Mouse (Mus musculus) layer of hippocampus, adult 9-11 months (tissue): ENCODE results near the gene Wdr31.

Experiments
- DNase-seq: peaks from one replicate; pipeline ENCODE4 v3.0.0; 2022

Gene Wdr31

DNA sequence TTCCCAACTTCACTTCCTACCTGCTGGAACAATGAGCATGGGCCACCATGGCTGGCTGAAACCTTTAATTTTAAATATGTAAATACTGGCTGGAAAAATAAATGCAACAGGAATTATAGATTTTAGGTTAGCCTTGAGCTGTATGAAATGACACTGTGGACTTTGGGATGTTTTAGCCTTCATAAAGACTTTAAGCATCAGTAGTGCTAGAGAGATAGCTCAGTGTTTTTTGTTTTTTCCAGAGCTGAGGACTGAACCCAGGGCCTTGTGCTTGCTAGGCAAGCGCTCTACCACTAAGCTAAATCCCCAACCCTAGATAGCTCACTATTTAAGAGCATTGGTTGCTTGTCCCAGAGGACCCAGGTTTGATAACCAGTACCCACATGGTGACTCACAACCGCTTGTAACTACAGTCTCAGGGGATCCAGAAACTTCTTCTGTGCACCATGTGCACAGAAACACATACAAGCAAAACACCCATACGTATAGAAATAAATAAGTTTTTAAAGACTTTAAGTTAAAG lies 33.4 kb downstream of the Wdr31 start:
- no peak for DNase-seq

DNA sequence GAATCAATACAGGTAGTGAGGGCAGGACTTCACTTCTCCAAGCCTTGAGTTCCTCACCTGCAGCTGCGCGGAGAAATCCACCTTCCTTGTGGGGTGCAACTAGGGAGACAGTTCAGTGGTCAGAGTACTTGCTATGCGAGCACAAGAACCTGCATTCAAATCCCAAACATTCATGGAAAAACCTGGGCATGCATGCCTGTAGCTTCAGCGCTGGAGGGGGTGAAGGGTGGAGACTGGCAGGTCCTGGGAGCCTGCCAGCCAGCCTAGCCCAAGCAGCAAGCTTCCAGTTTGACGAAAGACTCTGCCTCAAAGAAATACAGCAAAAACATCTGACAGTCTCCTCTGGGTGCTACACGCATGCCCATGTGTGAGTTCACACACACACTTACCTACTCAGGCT lies 35.6 kb downstream of the Wdr31 start, which contains the start of gene Rnf183:
Rnf183 (minus strand) TSS at position 172 of the 400 bp plus-strand sequence.
- DNase-seq: no peak

DNA sequence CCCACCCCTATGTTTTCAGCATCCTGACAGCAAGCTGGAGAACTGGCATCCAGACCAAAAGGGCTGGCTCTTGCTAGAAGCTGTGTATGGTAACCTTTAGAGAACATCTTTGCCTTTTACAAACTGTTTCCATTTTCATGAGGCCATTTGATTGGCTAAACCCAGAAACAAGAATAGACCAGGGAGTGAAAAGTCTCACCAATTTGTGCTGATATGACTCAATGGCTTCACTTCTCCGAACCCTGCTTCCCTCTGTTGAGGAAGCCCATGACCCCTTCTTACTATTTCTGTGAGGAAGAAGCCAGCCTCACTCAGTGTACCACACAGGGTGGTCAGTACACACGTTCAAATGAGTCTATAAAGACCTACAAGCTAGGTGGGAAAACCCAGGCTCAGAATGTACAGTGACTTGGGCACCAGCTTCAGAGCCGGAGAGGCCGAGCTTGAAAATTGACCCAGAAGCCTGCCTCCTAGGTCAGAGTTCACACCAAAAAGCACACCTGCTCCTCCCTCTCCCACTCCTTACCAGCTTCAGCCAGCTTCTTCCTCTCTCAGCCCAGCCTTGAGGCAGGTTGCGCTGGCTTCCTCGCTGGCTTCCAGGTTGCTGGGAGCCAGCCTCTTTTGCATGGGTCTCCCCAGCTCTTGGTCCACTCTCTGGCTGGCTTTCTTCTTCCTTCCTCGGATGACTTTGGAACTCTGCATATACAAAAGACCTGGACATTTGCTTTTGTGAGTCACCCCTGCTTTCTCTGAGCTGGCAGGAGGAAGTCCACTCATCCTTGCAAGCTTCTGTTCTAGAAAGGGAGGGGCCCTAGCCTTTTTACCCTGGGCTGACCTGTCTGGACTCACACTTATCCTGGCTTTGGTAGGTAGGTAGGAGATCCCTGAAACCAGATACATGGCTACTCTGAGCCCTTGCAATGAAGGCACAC lies 36.5 kb downstream of the Wdr31 start:
- DNase-seq: no peak

DNA sequence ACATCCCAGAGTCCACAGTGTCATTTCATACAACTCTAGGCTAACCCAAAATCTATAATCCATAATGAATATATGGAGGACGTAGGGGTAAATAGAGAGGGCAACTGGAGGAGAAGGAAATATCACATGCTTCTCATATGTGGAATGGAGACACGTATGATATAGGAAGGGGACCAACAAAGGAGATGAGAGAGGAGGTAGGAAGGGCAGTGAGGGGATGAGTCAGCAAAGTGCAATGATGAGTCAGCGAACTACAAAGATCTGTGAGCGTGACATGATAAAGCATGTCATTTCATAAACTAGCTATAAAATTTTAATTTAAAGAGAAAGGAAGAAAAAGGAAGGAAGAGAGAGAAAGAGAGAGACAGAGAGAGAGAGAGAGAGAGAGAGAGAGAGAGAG lies 39.2 kb downstream of the Wdr31 start:
- no peak for DNase-seq

DNA sequence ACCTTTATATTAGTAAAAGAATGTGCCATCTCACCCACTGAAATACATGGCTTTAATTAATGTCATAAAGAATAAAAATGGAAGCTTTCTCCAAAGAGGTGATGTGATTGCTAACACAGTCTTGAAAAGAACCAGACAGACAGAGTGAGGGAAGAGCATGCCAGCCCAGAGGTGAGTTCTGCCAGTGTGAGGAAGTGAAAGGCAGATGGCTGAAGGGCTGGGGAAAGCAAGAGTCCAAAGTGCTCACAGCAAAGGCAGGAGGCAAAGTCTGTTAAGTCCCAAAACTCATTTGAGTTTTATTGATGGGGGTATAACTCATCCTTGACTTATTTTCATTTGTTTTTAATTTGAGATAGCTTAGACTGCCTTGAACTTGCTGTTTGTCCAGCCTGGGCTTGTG lies 40.0 kb downstream of the Wdr31 start:
- no peak for DNase-seq

DNA sequence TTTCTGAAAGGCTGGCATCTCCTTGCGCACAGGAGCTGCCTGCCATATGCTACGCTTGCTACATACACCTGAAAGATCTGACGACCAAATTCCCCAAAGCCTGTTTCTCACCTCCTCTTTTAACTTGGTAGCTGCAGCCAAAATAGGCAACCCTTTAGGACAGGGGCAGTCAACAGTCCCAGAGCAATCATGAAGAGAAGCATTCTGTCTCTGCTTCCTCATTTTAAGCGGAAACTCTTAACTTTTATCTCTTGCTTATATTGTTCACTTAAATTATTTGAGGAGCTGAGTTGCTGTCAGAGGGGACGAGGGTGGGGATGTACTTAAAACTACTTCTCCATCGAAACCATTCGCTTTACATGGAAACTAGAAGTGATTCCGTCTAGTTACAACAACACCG lies 41.1 kb downstream of the Wdr31 start:
- no peak for DNase-seq

DNA sequence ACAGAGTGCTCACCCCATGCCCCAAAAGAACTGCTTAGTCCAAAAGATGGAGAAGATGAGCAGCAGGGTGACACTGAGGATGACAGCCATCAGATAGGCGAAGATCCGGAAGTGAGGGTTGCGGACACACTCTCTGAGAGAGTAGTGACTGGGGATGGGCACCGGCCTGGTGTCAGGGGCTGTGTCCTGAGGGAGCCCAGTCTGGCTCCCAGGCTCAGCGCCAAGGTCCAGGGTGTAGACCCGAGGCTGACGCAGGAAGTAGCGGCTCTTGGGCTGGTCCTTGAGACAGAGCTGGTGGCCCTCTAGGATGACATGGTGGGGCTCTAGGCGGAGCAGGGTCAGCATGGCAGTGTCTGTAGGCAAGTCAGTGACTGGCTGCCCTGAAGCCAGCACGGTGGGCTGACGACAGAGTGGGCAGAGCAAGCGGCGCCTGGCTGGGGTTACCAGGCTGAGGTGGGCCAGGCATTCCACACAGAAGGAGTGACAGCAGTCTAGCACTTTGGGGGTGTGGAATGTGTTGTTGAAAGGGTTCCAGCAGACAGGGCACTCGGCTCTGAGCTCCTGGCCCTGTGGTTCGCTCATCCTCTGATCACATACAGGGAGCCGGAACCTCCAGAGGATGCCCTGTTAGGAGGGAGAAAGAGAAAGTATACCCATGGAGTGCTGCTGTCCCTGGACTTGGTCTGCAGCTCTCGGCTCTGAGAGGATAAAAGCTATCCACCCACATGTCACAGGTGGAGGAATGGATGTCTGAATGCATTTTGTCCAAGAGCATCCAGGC lies 42.5 kb downstream of the Wdr31 start:
- no peak for DNase-seq

DNA sequence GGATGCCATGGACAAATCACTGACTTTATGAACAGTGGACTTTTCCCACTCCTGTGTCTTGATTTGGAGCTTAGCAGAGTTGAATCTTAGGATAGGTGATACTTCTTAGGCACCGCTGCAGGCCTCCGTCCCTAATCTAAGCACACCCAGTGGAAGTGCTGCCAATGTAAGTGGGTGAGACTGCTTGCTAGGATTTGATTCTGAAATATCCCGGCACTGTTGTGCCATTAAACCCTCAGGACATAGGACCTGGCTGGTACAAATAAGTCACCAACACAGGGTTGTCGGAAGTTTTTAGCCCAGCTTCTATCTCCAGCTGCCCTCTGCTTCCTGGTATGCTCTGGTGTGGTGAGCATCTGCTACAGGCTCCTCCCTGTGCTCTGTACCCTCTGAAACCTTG lies 44.8 kb downstream of the Wdr31 start:
- no peak for DNase-seq

DNA sequence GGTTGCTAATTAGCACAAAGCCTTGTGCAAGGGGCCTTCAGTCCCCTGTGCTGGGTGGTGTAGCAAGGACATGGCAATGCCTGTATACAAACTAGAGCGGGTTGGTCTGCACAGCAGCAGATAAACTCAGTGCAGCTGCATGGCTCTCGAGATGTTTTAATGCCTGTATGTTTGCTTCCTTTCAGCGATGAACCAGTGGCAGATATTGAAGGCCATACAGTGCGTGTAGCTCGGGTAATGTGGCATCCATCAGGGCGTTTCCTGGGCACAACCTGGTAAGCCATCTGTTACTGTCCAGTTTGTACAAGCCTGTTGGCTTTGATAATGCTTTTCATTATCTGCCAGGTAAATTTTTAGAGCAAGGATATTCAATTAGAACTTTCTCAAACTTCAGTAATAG lies 51.6 kb downstream of the Wdr31 start:
- no peak for DNase-seq

DNA sequence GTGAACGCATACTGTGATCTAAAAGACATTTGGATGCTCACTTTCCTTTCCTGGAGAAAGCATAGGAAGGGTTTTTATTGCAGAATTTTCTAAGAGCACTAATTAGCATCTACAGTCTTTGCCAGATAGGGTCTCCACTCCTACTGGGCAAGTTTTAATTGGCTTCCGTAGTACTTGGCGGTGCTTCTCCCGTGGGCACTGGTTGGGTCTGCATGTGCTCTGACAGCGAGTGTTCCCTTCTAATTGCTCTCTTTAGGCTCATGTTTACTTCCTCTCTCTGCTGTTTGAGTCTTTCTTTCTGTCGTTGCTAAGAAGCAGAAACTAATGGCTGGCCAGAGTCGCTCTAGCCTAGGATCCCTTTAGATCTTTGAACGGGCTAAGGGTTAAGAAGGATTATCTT lies 52.2 kb downstream of the Wdr31 start:
- peak; percentile 45 for DNase-seq

DNA sequence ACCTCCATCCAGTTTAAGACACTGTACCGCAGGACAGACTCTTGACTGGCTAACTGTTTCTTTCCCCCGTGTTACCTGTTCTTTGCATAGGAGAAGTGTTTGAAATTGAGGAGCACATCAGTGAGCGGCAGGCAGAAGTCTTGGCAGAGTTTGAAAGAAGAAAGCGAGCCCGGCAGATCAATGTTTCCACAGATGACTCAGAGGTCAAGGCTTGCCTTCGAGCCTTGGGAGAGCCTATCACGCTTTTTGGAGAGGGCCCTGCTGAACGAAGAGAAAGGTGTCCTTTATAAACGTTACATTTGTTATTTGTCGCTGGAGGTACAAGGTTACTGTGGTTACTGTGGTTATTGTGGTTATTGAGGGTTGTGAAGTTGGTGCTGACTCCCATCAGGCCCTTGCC lies 59.1 kb downstream of the Wdr31 start:
- no peak for DNase-seq

DNA sequence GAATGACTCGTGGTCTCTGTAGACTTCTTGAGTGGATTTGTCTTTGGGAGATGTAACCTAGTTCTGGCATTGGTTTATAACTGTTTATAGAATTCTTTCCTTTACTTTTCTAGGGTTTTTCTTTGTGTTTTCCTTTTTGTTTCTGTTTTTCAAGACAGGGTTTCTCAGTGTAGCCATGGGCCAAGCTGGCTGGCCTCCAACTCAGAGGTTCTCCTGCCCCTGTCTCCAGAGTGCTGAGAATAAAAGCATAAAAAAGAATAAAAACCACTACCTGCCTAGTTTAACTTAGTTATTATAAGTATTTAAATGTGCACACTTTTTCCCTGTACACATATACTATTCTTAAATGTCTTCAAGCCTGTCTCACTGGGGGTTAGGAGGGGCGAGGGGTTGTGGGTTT lies 60.4 kb downstream of the Wdr31 start:
- no peak for DNase-seq

DNA sequence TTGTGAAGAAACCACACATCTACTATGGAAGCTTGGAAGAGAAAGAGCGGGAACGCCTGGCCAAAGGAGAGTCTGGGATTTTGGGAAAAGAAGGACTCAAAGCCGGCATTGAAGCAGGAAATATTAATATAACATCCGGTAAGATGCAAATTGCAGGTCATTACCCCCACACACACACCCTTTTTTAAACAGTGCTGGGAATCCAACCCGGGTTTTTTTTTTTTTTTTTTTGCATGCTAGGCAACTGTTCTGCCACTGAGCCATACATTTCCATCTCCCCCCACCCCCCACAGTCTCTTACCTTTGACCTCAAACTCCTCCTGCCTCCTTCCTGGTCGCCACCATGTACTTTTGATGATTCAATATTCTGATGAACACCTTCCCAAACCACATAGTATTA lies 61.1 kb downstream of the Wdr31 start:
- no peak for DNase-seq

DNA sequence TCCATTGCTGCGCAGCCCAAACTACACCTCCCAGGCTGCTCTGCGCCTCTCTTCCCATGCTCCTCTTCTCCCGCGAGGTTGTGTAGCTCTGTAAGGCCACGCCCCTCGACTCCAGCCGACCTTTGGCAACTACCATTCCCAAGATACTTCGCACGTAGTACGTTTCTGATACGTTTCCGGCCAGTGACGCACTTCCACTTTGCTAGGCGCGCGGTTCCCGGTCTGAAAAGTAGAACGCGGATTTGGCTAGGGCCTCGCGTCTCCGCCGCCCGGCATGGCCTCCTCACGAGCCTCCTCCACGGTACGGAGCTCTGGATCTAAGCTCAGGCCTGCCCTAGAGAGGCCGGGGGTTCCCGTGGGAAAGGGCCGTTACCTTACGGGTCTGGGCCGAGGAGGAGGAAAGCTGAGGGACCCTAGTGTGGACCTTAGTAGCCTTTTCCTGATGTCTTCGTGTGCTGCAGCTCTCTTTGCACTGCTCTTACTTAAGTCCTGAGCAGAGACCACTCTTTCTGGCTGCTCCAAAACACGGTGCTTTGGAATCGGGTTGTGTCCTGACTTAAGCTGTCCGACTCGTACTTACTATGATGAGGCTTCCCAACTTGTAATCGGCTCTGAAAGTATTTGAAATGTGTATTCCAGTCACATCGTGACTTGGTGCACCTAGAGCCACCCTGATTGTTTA lies 62.0 kb downstream of the Wdr31 start, which contains the start of the genes Cdc26 and Prpf4:
Cdc26 (minus strand) TSS at position 42 of the 682 bp plus-strand sequence.
Prpf4 (plus strand) TSS at position 197 of the 682 bp plus-strand sequence.
- peak; percentile 99 for DNase-seq

DNA sequence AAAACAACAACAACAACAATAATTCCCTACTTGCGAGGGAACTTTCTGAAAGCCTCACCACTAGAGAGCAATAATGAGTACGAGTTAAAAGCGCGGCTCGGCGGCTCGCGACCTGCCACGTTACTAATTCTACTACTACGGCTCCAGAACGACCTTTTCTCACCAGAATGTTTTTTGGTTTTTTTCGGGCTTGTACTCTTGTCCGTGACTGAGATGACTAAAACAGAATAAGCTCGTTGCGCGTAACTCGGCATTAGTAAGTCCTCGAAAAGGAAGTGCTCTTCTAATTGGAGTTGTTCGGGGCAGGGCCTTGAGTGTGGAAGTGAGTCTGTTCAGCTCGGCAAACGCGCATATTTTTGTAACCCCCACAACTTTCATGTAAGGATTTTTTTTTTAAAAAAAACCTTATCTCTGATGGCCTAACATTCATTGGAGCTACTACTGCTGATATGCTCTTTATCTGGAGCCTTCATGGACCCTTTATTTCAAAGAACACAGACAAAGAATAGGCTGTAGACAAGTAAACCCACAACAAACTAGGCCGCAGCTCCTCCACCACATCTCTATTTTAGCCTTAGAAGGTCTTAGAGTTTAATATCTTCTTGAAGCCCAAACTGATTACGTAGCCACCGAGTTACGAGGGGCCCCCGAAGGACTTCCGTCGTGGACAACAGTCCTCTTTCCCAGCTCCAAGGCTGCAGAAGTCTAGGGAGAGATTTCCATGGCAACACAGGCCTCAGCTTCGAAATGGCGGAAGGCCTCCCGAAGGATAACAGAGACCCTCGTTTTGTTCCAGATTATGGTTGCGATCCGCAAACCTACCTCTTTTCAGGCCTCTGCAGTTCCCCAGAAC lies 62.7 kb downstream of the Wdr31 start:
- DNase-seq: peak; percentile 42

DNA sequence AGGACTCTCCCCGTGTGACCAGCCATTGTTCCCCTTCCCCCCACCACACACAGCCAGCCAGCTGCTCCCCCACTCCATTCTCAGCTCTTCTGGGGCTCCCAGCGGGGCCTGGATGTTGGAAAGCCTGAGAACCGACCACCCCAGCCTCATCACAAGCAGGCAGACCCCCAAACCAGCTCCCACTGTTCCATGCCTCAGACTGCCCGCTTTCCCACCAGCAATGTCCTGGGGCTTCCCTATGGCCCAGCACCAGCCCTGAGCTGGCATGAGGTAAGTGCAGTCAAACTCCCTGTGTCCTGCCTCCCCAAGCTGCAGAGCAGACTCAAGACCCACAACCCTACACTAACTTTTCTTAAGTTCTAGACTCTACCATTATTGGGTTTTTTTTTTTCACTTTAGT lies 64.6 kb downstream of the Wdr31 start:
- DNase-seq: no peak

DNA sequence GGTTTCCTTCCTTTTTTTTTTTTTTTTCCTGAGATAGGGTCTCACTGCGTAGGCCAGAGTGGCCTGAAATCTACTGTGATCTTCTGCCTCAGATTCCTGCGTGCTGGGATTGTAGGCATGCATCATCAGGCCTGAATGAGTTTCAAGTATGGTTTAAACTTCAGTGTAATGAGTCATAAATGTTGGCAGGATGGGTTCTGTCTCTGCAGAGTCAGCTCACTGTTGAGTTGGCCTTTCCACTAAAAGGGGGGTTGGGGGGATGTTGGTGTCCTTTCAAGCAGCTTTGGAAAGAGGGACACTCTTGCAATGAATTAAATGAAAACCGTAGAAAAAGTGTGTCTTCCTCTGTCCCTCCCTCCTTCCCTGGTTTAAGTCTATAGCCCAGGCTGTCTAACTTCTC lies 71.7 kb downstream of the Wdr31 start:
- DNase-seq: peak; percentile 26
